Mouse (Mus musculus) testis, adult 2 months (tissue): ENCODE results near the gene Skap1.

Experiments used
- CTCF ChIP-seq: fragments of 200-500 bp; IDR thresholded peaks from 2 replicates; pipeline ENCODE4 v1.5.1; 2012; ENCODE audit warnings: low read depth, mild to moderate bottlenecking, inconsistent platforms, low read length, moderate library complexity; ENCODE audit not compliant: control insufficient read depth, insufficient read depth, insufficient replicate concordance
- POLR2A ChIP-seq: fragments of 200-500 bp; IDR thresholded peaks from 2 replicates; pipeline ENCODE4 v1.6.1; 2012; ENCODE audit warnings: low read depth, mild to moderate bottlenecking, inconsistent platforms, low read length, moderate library complexity; ENCODE audit not compliant: control insufficient read depth

DNA sequence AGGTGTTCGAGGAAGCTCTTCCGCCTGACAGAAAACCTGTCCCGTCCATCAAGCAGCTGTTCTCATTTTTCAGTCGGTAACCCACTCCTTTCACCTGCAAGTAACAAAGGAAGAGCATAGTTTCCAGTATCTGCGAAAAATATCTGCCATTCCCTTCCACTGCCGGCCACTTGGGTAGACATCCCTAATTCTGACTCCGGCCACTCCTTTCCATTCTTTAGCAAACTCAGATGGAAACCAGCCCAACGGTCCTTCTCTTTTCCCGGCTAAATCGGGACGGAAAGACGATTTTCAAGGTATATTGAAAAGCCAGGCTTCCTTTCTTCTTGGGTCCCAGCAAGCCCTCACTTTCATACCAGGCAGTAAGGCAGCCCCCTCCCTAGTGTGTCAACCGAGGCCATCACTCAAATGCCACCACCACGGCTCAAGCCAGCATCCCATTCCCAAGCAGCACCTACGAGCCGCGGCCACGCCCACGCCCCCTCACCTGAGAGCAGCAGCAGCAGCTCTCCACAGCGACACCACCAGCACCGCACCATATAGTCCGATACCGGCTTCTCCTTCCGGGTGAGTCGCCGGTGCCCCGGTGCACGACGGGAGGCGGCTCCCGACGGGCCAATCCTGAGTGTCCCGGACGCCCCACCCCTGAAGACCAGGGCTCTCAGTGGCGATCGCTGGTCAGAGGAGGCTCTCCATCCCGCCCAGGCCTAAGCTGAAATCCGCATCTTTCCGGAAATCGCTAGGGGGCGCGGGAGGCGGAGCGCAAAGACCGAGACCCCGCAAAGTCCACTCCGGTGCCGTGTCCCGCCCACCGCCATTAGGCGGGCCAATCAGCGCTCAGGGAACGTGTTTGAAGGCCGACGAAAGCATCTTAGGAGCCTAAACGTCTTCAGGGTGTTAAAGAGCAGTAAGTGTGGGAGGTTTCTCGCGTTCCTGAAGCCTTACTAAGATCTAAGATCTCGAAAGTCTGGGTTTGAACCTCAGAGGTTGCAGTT lies 312.9 kb downstream of the Skap1 start, which contains the start of gene Snx11:
- TF ChIP-seq CTCF (peak; percentile 8; the same call in 1 of the 2 replicates), POLR2A (peak; percentile 90)
